8 mouse cellular contexts compared by ENCODE assay signal in the genomic region with DNA sequence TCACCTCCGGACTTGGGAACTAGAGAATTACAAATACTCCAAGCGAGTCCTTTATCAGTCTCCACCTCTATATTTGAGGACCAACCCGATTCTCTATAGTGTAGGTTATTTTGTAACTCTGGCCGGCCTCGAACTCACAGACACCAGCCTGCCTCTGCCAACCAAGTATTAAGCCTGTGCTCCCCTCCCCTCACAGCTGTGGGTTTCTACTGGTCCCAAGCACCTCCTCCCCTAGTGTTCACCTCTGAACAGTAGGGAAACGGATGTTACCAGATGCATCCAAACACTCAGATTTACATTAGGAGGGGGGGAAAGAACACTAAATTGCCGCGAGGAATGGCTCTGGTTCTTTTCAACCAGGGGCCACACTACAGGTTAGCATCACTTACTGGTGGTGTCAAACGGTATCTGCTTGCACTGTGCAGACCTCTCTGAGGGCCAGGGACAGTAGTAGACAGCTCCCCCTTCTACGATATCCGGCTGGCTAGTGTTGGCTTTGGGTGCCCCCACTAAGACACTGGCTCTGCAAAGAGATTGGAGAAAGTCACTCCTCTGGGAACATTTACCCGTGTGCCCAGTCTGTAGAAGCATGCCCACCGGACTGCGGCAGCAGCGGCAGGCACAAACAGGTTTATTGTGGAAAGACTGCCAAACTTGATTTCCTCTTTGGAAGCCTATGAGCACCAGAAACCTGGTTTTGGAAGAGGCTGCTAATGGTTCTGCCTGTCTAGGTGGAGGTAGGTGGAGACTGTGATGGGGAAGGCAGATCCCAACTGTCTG. TPM values are rescaled to one million over a fixed set of nuclear protein-coding genes. Genes with fewer than 3 reads are reported as not detected.
DNase-seq lines count a peak whose midpoint lies in the region; ATAC-seq lines count a peak whose summit lies in the region.

No protein-coding gene starts in this region.

- no peak for DNase-seq in heart, postnatal 36 days
- no peak for DNase-seq in embryonic facial prominence, embryonic 14.5 days (ENCODE audit: low spot score)
- no peak for DNase-seq in urinary bladder, postnatal 4 days (ENCODE audit: low spot score in 2 of 2)
- DNase-seq in testis, postnatal 14 days (ENCODE audit: low spot score), result no peak

- peaks cover 3% of the 10 kb centered on the region; the same call in 1 of the 2 replicates for H3K4me1 ChIP-seq in heart, embryonic 15.5 days (replicated peaks)
- H3K4me1 ChIP-seq in embryonic facial prominence, embryonic 14.5 days (ENCODE audit: control insufficient read depth, insufficient read depth, low read length), result no peaks in the 10 kb centered on the region
- 0 out of 2 replicates have a peak, but pooled peaks cover 4% of the 10 kb centered on the region for H3K4me1 ChIP-seq in kidney, embryonic 14.5 days (ENCODE audit: control insufficient read depth, insufficient read depth, low read length)
- H3K4me1 ChIP-seq in midbrain, embryonic 16.5 days (ENCODE audit: control insufficient read depth, insufficient read depth, low read length), result peaks cover 6% of the 10 kb centered on the region; the same call in 1 of the 2 replicates

- H3K4me3 ChIP-seq in heart, embryonic 15.5 days, result peak overlapping the region; percentile 70
- peak overlapping the region; percentile 66 for H3K4me3 ChIP-seq in embryonic facial prominence, embryonic 14.5 days (ENCODE audit: low read depth, low read length)
- peak overlapping the region; percentile 75 for H3K4me3 ChIP-seq in kidney, embryonic 14.5 days (ENCODE audit: low read length)
- H3K4me3 ChIP-seq in midbrain, embryonic 16.5 days (ENCODE audit: low read depth, low read length), result peak overlapping the region; percentile 89

- H3K9ac ChIP-seq in heart, embryonic 15.5 days, result 0 out of 2 replicates have a peak overlapping the region, but pooled peaks have one; percentile 14
- H3K9ac ChIP-seq in embryonic facial prominence, embryonic 14.5 days (ENCODE audit: low read depth, low read length), result peak overlapping the region; percentile 79
- H3K9ac ChIP-seq in kidney, embryonic 14.5 days (ENCODE audit: low read depth, low read length), result peak overlapping the region; percentile 82
- H3K9ac ChIP-seq in midbrain, embryonic 16.5 days (ENCODE audit: low read depth, low read length), result peak overlapping the region; percentile 84; the same call in 1 of the 2 replicates

- H3K9me3 ChIP-seq in heart, embryonic 15.5 days (replicated peaks), result no peaks in the 10 kb centered on the region
- no peaks in the 10 kb centered on the region for H3K9me3 ChIP-seq in embryonic facial prominence, embryonic 14.5 days (ENCODE audit: control insufficient read depth, low read length)
- no peaks in the 10 kb centered on the region for H3K9me3 ChIP-seq in kidney, embryonic 14.5 days (ENCODE audit: control insufficient read depth, low read length)
- H3K9me3 ChIP-seq in midbrain, embryonic 16.5 days (replicated peaks; ENCODE audit: control insufficient read depth, low read length, poor library complexity, severe bottlenecking), result no peaks in the 10 kb centered on the region

- no peak overlapping the region for H3K27ac ChIP-seq in heart, embryonic 15.5 days
- 0 out of 2 replicates have a peak overlapping the region, but pooled peaks have one; percentile 21 for H3K27ac ChIP-seq in embryonic facial prominence, embryonic 14.5 days (replicated peaks; ENCODE audit: low read depth, low read length)
- H3K27ac ChIP-seq in kidney, embryonic 14.5 days (ENCODE audit: low read depth, low read length), result peak overlapping the region; percentile 37; the same call in 1 of the 2 replicates
- H3K27ac ChIP-seq in midbrain, embryonic 16.5 days (ENCODE audit: low read length), result no peak overlapping the region

- WGBS in heart, embryonic 15.5 days, result 49% methylated on average over 15 of the region's 15 CpGs
- WGBS in embryonic facial prominence, embryonic 14.5 days, result 52% methylated on average over 15 of the region's 15 CpGs
- 50% methylated on average over 15 of the region's 15 CpGs for WGBS in kidney, embryonic 14.5 days
- WGBS in midbrain, embryonic 16.5 days, result 76% methylated on average over 15 of the region's 15 CpGs

- peak overlapping the region; percentile 96 for H3K4me2 ChIP-seq in heart, embryonic 15.5 days
- peak overlapping the region; percentile 75 for H3K4me2 ChIP-seq in embryonic facial prominence, embryonic 14.5 days (ENCODE audit: low read depth, low read length)
- peak overlapping the region; percentile 87 for H3K4me2 ChIP-seq in kidney, embryonic 14.5 days (replicated peaks; ENCODE audit: low read depth, low read length)
- peak overlapping the region; percentile 94 for H3K4me2 ChIP-seq in midbrain, embryonic 16.5 days (ENCODE audit: low read length)

- H3K27me3 ChIP-seq in heart, embryonic 15.5 days, result peaks cover 11% of the 10 kb centered on the region; the same call in 1 of the 2 replicates
- H3K27me3 ChIP-seq in embryonic facial prominence, embryonic 14.5 days (replicated peaks; ENCODE audit: control insufficient read depth, insufficient read depth, low read length), result no peaks in the 10 kb centered on the region
- H3K27me3 ChIP-seq in kidney, embryonic 14.5 days (ENCODE audit: control insufficient read depth, insufficient read depth, low read length), result no peaks in the 10 kb centered on the region
- H3K27me3 ChIP-seq in midbrain, embryonic 16.5 days (ENCODE audit: control insufficient read depth, insufficient read depth, low read depth, low read length), result peaks cover 7% of the 10 kb centered on the region

- no peak for ATAC-seq in heart, embryonic 15.5 days (replicated peaks; ENCODE audit: insufficient number of reproducible peaks, insufficient read depth, low FRiP score, low read depth)
- no peak; the same call in 1 of the 2 replicates for ATAC-seq in embryonic facial prominence, embryonic 14.5 days (ENCODE audit: low read depth)
- ATAC-seq in kidney, embryonic 14.5 days (ENCODE audit: low FRiP score, low TSS enrichment), result 0 out of 2 replicates have a peak, but pooled peaks have one; percentile 38
- no peak for ATAC-seq in midbrain, embryonic 16.5 days
- no peak for ATAC-seq in granulocyte monocyte progenitor cell, adult 5-6 weeks (replicated peaks; ENCODE audit: poor library complexity, severe bottlenecking)

- intact Hi-C loops in heart, postnatal 36 days (cut with DNase I), result loop anchor here (1.0 to 5.0 kb wide), 4 partner anchors 87 to 296 kb away; no protein-coding TSS in a partner anchor

- no peaks in the 10 kb centered on the region for H3K36me3 ChIP-seq in heart, embryonic 15.5 days
- H3K36me3 ChIP-seq in embryonic facial prominence, embryonic 14.5 days (ENCODE audit: control insufficient read depth, insufficient read depth, low read length), result no peaks in the 10 kb centered on the region
- no peaks in the 10 kb centered on the region for H3K36me3 ChIP-seq in kidney, embryonic 14.5 days (ENCODE audit: control insufficient read depth, insufficient read depth, low read length)
- no peaks in the 10 kb centered on the region for H3K36me3 ChIP-seq in midbrain, embryonic 16.5 days (ENCODE audit: control insufficient read depth, insufficient read depth, low read length)

RNA-seq across cellular contexts. Expression of gene Itga8, which starts 1.1 kb away (rescaled TPM):
- 11.4 and 15.5 TPM in 2 replicates for polyA plus RNA-seq in heart, embryonic 15.5 days (2015; fragmentation: Nextera tagmentation; extraction: Ambion mirVana)
- 1 to 10 TPM; 5.9 to 6.8 TPM for total RNA-seq in heart, postnatal 36 days (2021)
- polyA plus RNA-seq in embryonic facial prominence, embryonic 14.5 days (2014; fragmentation: Nextera tagmentation; extraction: Ambion mirVana), result 15.7 and 16.4 TPM in 2 replicates
- polyA plus RNA-seq in kidney, embryonic 14.5 days (2014; fragmentation: Nextera tagmentation; extraction: Ambion mirVana), result 21.4 and 48.2 TPM in 2 replicates
- 2.1 and 2.6 TPM in 2 replicates for polyA plus RNA-seq in midbrain, embryonic 16.5 days (2015; fragmentation: Nextera tagmentation; extraction: Ambion mirVana)
- total RNA-seq in granulocyte monocyte progenitor cell, adult 5-6 weeks (2014; fragmentation: Nextera tagmentation), result 8.3 TPM in 1 of 2 replicates, not detected in the other
- 0.09 and 1.1 TPM in 2 replicates for total RNA-seq in granulocyte monocyte progenitor cell, adult 5-6 weeks (2017)

Comparison
In these comparisons a context has a peak if more than half of its experiments do, and no peak if none do; other contexts are left out.
1. H3K27ac ChIP-seq: peak in embryonic facial prominence, embryonic 14.5 days (single experiment) and kidney, embryonic 14.5 days (single experiment); none in heart, embryonic 15.5 days (single experiment) and midbrain, embryonic 16.5 days (single experiment).
2. H3K9ac ChIP-seq: peak in every context shown above with its lines; median percentile 84 in midbrain, embryonic 16.5 days; 82 in kidney, embryonic 14.5 days; 79 in embryonic facial prominence, embryonic 14.5 days; 14 in heart, embryonic 15.5 days.
3. Peak in every context shown above with its lines, with median percentiles within 50 percentile points of each other: H3K4me2 ChIP-seq and H3K4me3 ChIP-seq.